Mouse (Mus musculus) limb, embryonic 15.5 days (tissue): ENCODE measurements around the gene Azin2. TPM values are rescaled to one million over a fixed set of nuclear protein-coding genes. Genes with fewer than 3 reads are reported as not detected.

ENCODE experiments used
- ATAC-seq: fragments of 200-750 bp; cut with Nextera tagmentation; 2 replicates; pipeline ENCODE4 v1.8.0; 2017; ENCODE audit warnings: low read depth, moderate TSS enrichment; ENCODE audit not compliant: insufficient number of reproducible peaks, low FRiP score, low TSS enrichment
- H3K27ac ChIP-seq: fragments of 300-500 bp; sonication (generic); 2 replicates; pipeline ENCODE4 v1.5.1; 2015; ENCODE audit warnings: moderate library complexity, mild to moderate bottlenecking, inconsistent platforms
- H3K27me3 ChIP-seq: fragments of 300-500 bp; sonication (generic); 2 replicates; pipeline ENCODE4 v1.6.1; 2015; ENCODE audit warnings: inconsistent platforms
- H3K36me3 ChIP-seq: fragments of 300-500 bp; sonication (generic); 2 replicates; pipeline ENCODE4 v1.6.1; 2015; ENCODE audit warnings: inconsistent platforms
- H3K4me1 ChIP-seq: fragments of 300-500 bp; sonication (generic); 2 replicates; pipeline ENCODE4 v1.6.1; 2015; ENCODE audit warnings: inconsistent platforms
- H3K4me2 ChIP-seq: fragments of 300-500 bp; sonication (generic); 2 replicates; pipeline ENCODE4 v1.6.1; 2015; ENCODE audit warnings: mild to moderate bottlenecking, inconsistent platforms
- H3K4me3 ChIP-seq: fragments of 300-500 bp; sonication (generic); 2 replicates; pipeline ENCODE4 v1.5.1; 2015; ENCODE audit warnings: mild to moderate bottlenecking, inconsistent platforms
- H3K9ac ChIP-seq: fragments of 300-500 bp; sonication (generic); 2 replicates; pipeline ENCODE4 v1.6.1; 2015; ENCODE audit warnings: inconsistent platforms
- H3K9me3 ChIP-seq: fragments of 300-500 bp; sonication (generic); 2 replicates; pipeline ENCODE4 v1.6.1; 2016; ENCODE audit warnings: inconsistent platforms
- WGBS: fragments of 180-500 bp; shearing (Covaris S2); methylation state at CpG from one replicate; pipeline ENCODE4 v1.1.7; 2015; 5-methylcytosine and 5-hydroxymethylcytosine counted together
- polyA plus RNA-seq: library from polyadenylated mRNA; unstranded; fragments of >200 nt; fragmentation: Nextera tagmentation; extraction: Ambion mirVana; gene quantifications from 2 replicates; pipeline ENCODE4 v1.2.1, GENCODE M21; 2015

Azin2 gene
- 27.0 and 27.1 TPM in 2 replicates for polyA plus RNA-seq

- peaks cover 53% of the 10 kb centered on the region for H3K4me1 ChIP-seq
- under 1% methylated on average over 72 of the region's 72 CpGs for WGBS
- peak; percentile 89 for ATAC-seq
Observed at GRCm38 (mm10) chr4:128962029-128962925, at the start of gene Azin2. Gene Azin2 (minus strand): TSS chr4:128962442.

DNA sequence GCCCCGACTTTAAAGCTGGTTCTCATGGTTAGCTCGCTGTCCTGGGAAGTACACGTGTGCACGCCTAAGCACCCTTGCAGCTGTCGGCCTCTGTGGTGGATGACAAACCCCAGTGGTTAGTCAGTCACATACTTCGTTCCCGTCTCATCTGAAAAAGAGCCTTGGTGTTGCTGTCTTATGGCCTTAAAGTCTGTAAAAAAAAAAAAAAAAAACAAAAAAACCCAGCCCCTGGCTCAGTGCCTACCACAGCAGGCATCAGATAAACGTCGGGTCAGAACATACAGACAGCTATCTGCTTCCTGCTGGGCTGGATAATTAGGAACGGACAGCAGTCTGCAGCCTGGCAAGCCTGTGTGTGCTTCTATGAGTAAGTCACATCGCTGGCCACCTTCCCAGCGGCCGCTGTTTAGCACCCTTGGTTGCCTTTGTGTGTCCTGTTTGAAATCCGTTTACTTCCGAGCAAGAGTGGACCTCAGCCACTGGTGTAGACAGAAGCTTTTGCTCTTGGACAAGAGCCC, 49.4 kb upstream of the Azin2 start:
- H3K36me3 ChIP-seq, result peaks cover 46% of the 10 kb centered on the region
- H3K4me1 ChIP-seq, result peaks cover 9% of the 10 kb centered on the region
- H3K4me2 ChIP-seq, result no peak overlapping the region
- no peaks in the 10 kb centered on the region for H3K27me3 ChIP-seq
- no peaks in the 10 kb centered on the region for H3K9me3 ChIP-seq
- H3K27ac ChIP-seq, result no peak overlapping the region; the same call in 1 of the 2 replicates
- no peak overlapping the region for H3K9ac ChIP-seq
- no peak for ATAC-seq
- WGBS, result 53% methylated on average over 15 of the region's 15 CpGs
- H3K4me3 ChIP-seq, result no peak overlapping the region

More at GRCm38 (mm10) chr4:128962029-128962925, at the start of gene Azin2:
- peak within 1 kb of the TSS; percentile 75 for H3K4me3 ChIP-seq
- H3K36me3 ChIP-seq, result no peaks in the 10 kb centered on the region
- H3K4me2 ChIP-seq, result peak within 1 kb of the TSS; percentile 86
- H3K9ac ChIP-seq, result peak within 1 kb of the TSS; percentile 77
- H3K9me3 ChIP-seq, result no peaks in the 10 kb centered on the region
- peak within 1 kb of the TSS; percentile 89 for H3K27ac ChIP-seq
- peaks cover 5% of the 10 kb centered on the region; the same call in 1 of the 2 replicates for H3K27me3 ChIP-seq

- Histone ChIP-seq H3K36me3 (peaks cover 67% of the 10 kb centered on the region), H3K4me3 (no peak overlapping the region), H3K27ac (no peak overlapping the region), H3K9ac (no peak overlapping the region), H3K4me1 (no peaks in the 10 kb centered on the region; the same call in 1 of the 2 replicates), H3K9me3 (no peaks in the 10 kb centered on the region), H3K27me3 (no peaks in the 10 kb centered on the region), H3K4me2 (no peak overlapping the region)
- WGBS, result 53% methylated on average over 5 of the region's 5 CpGs
- ATAC-seq, result no peak
Observed at GRCm38 (mm10) chr4:129009521-129009920, 47.3 kb upstream of the Azin2 start.

GRCm38 (mm10) chr4:129008672-129009071, 46.4 kb upstream of the Azin2 start:
- H3K27me3 ChIP-seq, result no peaks in the 10 kb centered on the region
- H3K4me3 ChIP-seq, result no peak overlapping the region
- no peaks in the 10 kb centered on the region for H3K9me3 ChIP-seq
- H3K27ac ChIP-seq, result no peak overlapping the region
- no peaks in the 10 kb centered on the region; the same call in 1 of the 2 replicates for H3K4me1 ChIP-seq
- no peak overlapping the region for H3K4me2 ChIP-seq
- H3K9ac ChIP-seq, result no peak overlapping the region
- WGBS, result 71% methylated on average over 3 of the region's 3 CpGs
- H3K36me3 ChIP-seq, result peaks cover 72% of the 10 kb centered on the region
- ATAC-seq, result no peak

DNA sequence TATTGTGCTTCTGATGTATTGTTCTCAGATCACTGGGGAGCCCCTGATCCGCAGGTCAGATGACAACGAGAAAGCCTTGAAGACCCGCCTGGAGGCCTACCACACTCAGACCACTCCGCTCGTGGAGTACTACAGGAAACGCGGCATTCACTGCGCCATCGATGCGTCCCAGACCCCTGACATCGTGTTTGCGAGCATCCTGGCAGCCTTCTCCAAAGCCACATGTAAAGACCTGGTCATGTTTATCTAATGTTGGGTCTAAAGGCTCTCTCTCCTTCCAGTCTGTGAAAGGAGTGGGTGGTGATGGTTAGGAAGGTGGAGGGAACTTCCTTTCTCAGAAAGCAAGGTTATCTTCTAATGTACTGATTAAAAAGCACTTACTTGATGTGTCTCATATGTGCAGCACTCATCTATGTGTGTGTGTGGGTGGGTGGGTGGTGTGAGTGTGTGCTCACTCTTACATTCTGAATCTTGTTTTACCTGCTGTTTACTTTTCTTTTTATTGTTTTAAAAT, 45.8 kb upstream of the Azin2 start:
- no peak overlapping the region for H3K9ac ChIP-seq
- H3K4me1 ChIP-seq, result no peaks in the 10 kb centered on the region; the same call in 1 of the 2 replicates
- H3K9me3 ChIP-seq, result no peaks in the 10 kb centered on the region
- WGBS, result 84% methylated on average over 12 of the region's 12 CpGs
- H3K4me3 ChIP-seq, result no peak overlapping the region
- ATAC-seq, result no peak
- H3K4me2 ChIP-seq, result no peak overlapping the region
- H3K27ac ChIP-seq, result no peak overlapping the region
- no peaks in the 10 kb centered on the region for H3K27me3 ChIP-seq
- H3K36me3 ChIP-seq, result peaks cover 78% of the 10 kb centered on the region

DNA sequence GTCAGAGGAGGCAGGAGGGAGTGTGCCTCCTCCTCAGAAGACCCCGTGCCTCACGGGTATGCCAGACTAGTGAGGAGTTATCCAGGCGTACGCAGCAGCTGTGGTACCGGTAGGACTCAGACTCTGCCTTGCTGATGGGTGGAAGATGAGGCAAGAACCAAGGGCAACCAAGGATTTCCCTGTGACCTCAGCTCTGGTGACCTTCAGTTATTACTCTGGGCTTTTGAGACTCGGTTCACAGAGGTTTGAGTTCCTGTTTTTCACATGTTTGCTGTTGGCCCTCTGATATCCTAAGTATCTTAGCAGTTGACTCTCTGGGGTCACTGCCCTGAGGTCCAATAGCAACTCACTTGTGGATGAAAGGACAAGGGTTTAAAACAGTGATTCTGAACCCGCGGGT, 41.5 kb upstream of the Azin2 start:
- H3K4me2 ChIP-seq, result no peak overlapping the region
- H3K27ac ChIP-seq, result no peak overlapping the region
- ATAC-seq, result no peak
- WGBS, result 91% methylated on average over 8 of the region's 8 CpGs
- H3K9ac ChIP-seq, result no peak overlapping the region
- H3K27me3 ChIP-seq, result no peaks in the 10 kb centered on the region
- no peak overlapping the region for H3K4me3 ChIP-seq
- H3K4me1 ChIP-seq, result peaks cover 6% of the 10 kb centered on the region
- H3K36me3 ChIP-seq, result peaks cover 93% of the 10 kb centered on the region
- no peaks in the 10 kb centered on the region for H3K9me3 ChIP-seq

- Histone ChIP-seq H3K4me2 (no peak overlapping the region), H3K9ac (no peak overlapping the region), H3K4me3 (no peak overlapping the region), H3K27ac (no peak overlapping the region), H3K9me3 (no peaks in the 10 kb centered on the region), H3K4me1 (peaks cover 26% of the 10 kb centered on the region), H3K27me3 (no peaks in the 10 kb centered on the region), H3K36me3 (peaks cover 64% of the 10 kb centered on the region)
- ATAC-seq, result no peak
- 85% methylated on average over 3 of the region's 3 CpGs for WGBS
Observed at GRCm38 (mm10) chr4:129000786-129001185, 38.5 kb upstream of the Azin2 start.

DNA sequence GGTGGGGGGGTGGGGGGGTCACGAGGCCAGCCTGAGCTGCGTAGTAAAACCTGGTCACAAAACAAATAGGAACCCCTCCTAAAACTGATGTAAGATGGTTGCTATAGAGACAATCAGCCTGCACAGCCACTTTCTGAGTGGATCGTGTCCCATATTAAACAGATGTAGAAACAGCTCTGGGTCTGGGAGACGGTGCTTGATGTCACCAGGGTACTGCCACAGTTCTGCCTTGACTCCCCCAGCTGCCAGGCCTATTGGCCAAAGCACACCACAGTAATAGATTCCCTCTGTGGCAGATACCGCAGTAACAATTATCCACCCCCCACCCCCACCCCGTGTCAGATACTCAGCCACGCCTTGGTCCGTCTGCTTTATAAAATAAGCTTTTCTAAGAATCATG, 36.2 kb upstream of the Azin2 start:
- Histone ChIP-seq H3K9ac (no peak overlapping the region), H3K4me1 (peaks cover 41% of the 10 kb centered on the region), H3K36me3 (peaks cover 44% of the 10 kb centered on the region), H3K4me2 (no peak overlapping the region), H3K4me3 (no peak overlapping the region), H3K27ac (0 out of 2 replicates have a peak overlapping the region, but pooled peaks have one; percentile 64), H3K27me3 (no peaks in the 10 kb centered on the region), H3K9me3 (no peaks in the 10 kb centered on the region)
- ATAC-seq, result no peak
- 52% methylated on average over 8 of the region's 8 CpGs for WGBS

GRCm38 (mm10) chr4:128997258-128997657, 35.0 kb upstream of the Azin2 start:
- WGBS, result 64% methylated on average over 8 of the region's 8 CpGs
- Histone ChIP-seq H3K27ac (peak overlapping the region; percentile 64), H3K9ac (no peak overlapping the region), H3K4me2 (no peak overlapping the region), H3K27me3 (no peaks in the 10 kb centered on the region), H3K4me3 (no peak overlapping the region), H3K9me3 (no peaks in the 10 kb centered on the region), H3K4me1 (peaks cover 47% of the 10 kb centered on the region), H3K36me3 (peaks cover 33% of the 10 kb centered on the region)
- ATAC-seq, result no peak

DNA sequence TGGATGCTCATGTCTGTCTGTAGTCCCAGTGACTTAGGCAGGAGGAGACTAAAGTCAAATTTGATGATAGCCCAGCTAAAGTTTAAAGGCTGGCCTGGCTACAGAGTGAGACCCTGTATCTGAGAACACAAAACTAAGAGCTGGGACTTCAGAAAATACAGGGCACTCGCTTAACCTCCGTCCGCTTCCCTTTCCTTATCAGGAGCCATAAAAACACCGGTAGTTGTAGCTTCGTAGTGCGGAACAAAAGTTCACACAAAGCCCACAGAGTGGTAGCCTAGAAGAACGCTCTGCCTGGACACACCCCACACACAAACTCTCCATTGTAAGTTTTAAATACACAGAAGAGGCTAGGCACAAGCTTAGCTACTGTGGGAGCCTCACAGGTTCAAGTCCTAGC, 33.0 kb upstream of the Azin2 start:
- Histone ChIP-seq H3K4me2 (no peak overlapping the region), H3K36me3 (peaks cover 14% of the 10 kb centered on the region), H3K27me3 (no peaks in the 10 kb centered on the region), H3K9me3 (no peaks in the 10 kb centered on the region), H3K27ac (no peak overlapping the region), H3K4me1 (peaks cover 47% of the 10 kb centered on the region), H3K4me3 (no peak overlapping the region), H3K9ac (no peak overlapping the region)
- ATAC-seq, result no peak
- WGBS, result 83% methylated on average over 7 of the region's 7 CpGs

DNA sequence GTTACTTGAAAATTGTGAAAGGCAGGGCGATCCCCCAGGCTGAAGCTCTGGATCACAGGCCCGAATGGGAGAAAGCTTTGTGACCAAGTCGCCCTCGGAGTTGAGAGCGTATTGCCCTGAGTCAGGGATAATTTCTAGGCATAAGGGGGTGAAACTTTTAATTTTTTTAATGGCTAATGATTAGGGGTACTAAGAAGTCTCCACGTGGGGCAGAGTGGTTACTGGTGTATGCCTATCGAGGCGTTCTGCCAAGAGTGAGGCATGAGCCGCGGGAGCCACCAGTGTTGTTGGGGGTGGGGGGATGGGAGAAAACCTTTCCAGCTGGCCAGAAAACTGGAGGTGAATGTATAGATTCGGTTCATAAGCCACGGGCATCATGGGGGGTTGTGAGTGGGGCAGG, 31.4 kb upstream of the Azin2 start:
- H3K4me3 ChIP-seq, result peak overlapping the region; percentile 89
- no peaks in the 10 kb centered on the region for H3K27me3 ChIP-seq
- no peak for ATAC-seq
- peak overlapping the region; percentile 74 for H3K4me2 ChIP-seq
- H3K4me1 ChIP-seq, result peaks cover 41% of the 10 kb centered on the region
- peak overlapping the region; percentile 89 for H3K27ac ChIP-seq
- WGBS, result under 1% methylated on average over 12 of the region's 12 CpGs
- no peaks in the 10 kb centered on the region; the same call in 1 of the 2 replicates for H3K36me3 ChIP-seq
- no peaks in the 10 kb centered on the region for H3K9me3 ChIP-seq
- H3K9ac ChIP-seq, result peak overlapping the region; percentile 62
